Mouse (Mus musculus) neural tube, embryonic 12.5 days (tissue): Measurements from ENCODE around the gene Hectd2. TPM values are rescaled to one million over a fixed set of nuclear protein-coding genes. Genes with fewer than 3 reads are reported as not detected.

ENCODE experiments used
- ATAC-seq: fragments of 200-750 bp; cut with Nextera tagmentation; 2 replicates; pipeline ENCODE4 v1.8.0; 2017; ENCODE audit warnings: low read depth, mild to moderate bottlenecking, moderate TSS enrichment, moderate library complexity; ENCODE audit not compliant: low FRiP score
- H3K27ac ChIP-seq: fragments of 300-500 bp; sonication (generic); 2 replicates; pipeline ENCODE4 v1.5.1; 2016
- H3K27me3 ChIP-seq: fragments of 300-500 bp; sonication (generic); replicated peaks from 2 replicates; pipeline ENCODE4 v1.6.1; 2016; ENCODE audit warnings: mild to moderate bottlenecking
- H3K36me3 ChIP-seq: fragments of 300-500 bp; sonication (generic); 2 replicates; pipeline ENCODE4 v1.6.1; 2016; ENCODE audit warnings: mild to moderate bottlenecking
- H3K4me1 ChIP-seq: fragments of 300-500 bp; sonication (generic); 2 replicates; pipeline ENCODE4 v1.6.1; 2016
- H3K4me2 ChIP-seq: fragments of 300-500 bp; sonication (generic); replicated peaks from 2 replicates; pipeline ENCODE4 v1.6.1; 2016; ENCODE audit warnings: mild to moderate bottlenecking
- H3K4me3 ChIP-seq: fragments of 300-500 bp; sonication (generic); 2 replicates; pipeline ENCODE4 v1.5.1; 2016
- H3K9ac ChIP-seq: fragments of 300-500 bp; sonication (generic); 2 replicates; pipeline ENCODE4 v1.6.1; 2016; ENCODE audit warnings: mild to moderate bottlenecking
- H3K9me3 ChIP-seq: fragments of 300-500 bp; sonication (generic); 2 replicates; pipeline ENCODE4 v1.6.1; 2016; ENCODE audit warnings: mild to moderate bottlenecking
- WGBS: fragments of 180-500 bp; shearing (Covaris S2); methylation state at CpG from one replicate; pipeline ENCODE4 v1.1.7; 2016; 5-methylcytosine and 5-hydroxymethylcytosine counted together
- polyA plus RNA-seq: library from polyadenylated mRNA; unstranded; fragments of >200 nt; fragmentation: Nextera tagmentation; extraction: Ambion mirVana; gene quantifications from 2 replicates; pipeline ENCODE4 v1.2.1, GENCODE M21; 2016

The Hectd2 gene
- polyA plus RNA-seq, 1 experiment from 2014 or later: 7.1 TPM

DNA sequence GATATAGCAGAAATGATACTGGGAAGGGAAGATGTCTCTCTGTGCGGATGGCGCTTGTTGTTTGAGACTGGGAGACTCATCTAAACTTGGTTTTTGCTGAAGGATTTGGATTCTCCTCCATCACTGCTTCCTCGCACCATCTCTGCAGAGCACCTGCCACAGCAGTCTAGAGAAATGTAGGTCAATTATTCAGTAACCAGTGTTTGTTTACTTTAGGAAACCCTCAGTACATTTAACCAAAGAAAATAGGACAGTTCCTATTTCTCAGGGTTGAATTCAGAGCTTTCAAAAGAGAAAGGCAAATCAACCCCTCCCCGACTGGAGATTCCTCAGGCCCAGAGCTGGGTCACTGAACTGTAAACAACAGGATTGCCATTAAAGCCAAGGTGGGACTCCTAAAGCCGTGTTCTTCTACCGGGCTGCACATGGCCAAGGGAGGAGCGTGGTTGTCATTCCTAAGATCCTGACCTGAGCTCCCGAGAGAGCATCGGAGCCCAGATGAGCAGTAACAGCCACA is 75.0 kb downstream of the Hectd2 start:
- no peak overlapping the region for H3K4me2 ChIP-seq
- H3K4me3 ChIP-seq: no peak overlapping the region
- H3K27me3 ChIP-seq: no peaks in the 10 kb centered on the region
- no peaks in the 10 kb centered on the region for H3K36me3 ChIP-seq
- no peak overlapping the region for H3K9ac ChIP-seq
- H3K27ac ChIP-seq: no peak overlapping the region
- WGBS: 84% methylated on average over 9 of the region's 9 CpGs
- no peaks in the 10 kb centered on the region for H3K9me3 ChIP-seq
- no peak for ATAC-seq
- H3K4me1 ChIP-seq: no peaks in the 10 kb centered on the region

DNA sequence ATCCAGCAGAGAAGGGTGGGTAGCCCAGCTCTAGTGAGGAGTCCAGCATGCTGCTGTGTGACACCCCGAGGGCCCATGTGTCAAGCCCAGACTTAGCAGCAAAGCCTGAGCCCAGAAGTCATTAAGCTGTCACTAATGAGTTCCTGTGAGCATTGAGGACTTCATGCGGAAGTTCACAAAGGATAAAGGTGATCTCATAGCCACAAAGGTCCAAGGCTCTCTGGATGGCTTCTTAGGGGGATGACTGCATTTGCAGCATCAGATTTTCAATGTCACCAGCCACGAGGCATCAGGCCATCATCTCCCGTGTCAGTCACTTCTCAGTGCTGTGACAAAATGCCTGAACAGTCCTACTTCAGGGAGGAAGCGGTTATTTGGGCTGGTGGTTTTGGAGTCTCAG is 75.9 kb downstream of the Hectd2 start:
- Histone ChIP-seq H3K4me3 (no peak overlapping the region), H3K4me1 (no peaks in the 10 kb centered on the region), H3K36me3 (no peaks in the 10 kb centered on the region), H3K9me3 (no peaks in the 10 kb centered on the region), H3K4me2 (no peak overlapping the region), H3K27me3 (no peaks in the 10 kb centered on the region), H3K9ac (no peak overlapping the region), H3K27ac (no peak overlapping the region)
- no peak for ATAC-seq
- WGBS: 88% methylated on average over 5 of the region's 5 CpGs

GRCm38 (mm10) chr19:36634771-36635170 is 80.3 kb downstream of the Hectd2 start:
- ATAC-seq: no peak
- Histone ChIP-seq H3K27me3 (no peaks in the 10 kb centered on the region), H3K36me3 (no peaks in the 10 kb centered on the region), H3K27ac (no peak overlapping the region), H3K9ac (no peak overlapping the region), H3K4me3 (no peak overlapping the region), H3K4me2 (no peak overlapping the region), H3K4me1 (no peaks in the 10 kb centered on the region), H3K9me3 (no peaks in the 10 kb centered on the region)
- WGBS: 86% methylated on average over 7 of the region's 7 CpGs

- Histone ChIP-seq H3K9ac (no peak overlapping the region), H3K27me3 (no peaks in the 10 kb centered on the region), H3K27ac (no peak overlapping the region), H3K4me2 (no peak overlapping the region), H3K4me1 (no peaks in the 10 kb centered on the region), H3K4me3 (no peak overlapping the region), H3K9me3 (peaks cover 4% of the 10 kb centered on the region; the same call in 1 of the 2 replicates), H3K36me3 (no peaks in the 10 kb centered on the region)
- ATAC-seq: no peak
- 85% methylated on average over 3 of the region's 3 CpGs for WGBS
These were observed 82.8 kb downstream of the Hectd2 start for GRCm38 (mm10) chr19:36637223-36637622.

DNA sequence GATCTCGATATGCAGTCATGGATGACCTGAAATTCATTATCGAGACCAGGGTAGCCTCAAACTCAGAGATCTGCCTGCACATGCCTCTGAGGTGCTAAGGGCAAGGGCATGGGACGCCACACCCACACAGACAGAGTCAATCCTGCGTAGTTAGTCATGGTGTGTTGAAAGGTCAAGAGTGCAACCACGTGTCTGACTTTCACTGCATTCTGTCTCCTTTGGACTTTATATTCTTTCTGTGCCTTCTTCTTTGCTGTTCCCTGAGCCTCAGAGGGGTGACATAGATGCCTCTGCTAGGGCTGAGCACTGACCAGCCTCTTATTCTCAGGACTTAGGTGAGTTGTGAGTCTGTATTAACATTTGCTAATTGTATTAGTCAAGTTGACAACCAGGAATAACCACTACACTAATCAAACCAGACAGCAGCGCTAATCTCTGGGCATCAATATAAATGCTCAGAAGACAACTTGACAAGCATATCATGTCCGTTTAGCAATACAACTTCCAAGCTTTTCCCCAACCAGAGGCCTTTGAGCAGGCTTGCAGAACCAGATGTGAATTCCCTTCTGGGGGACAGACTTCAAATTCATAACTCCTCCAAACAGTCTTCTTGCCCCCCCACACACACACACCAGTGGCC is 83.6 kb downstream of the Hectd2 start:
- Histone ChIP-seq H3K36me3 (no peaks in the 10 kb centered on the region), H3K4me2 (no peak overlapping the region), H3K4me3 (no peak overlapping the region), H3K27me3 (no peaks in the 10 kb centered on the region), H3K4me1 (no peaks in the 10 kb centered on the region), H3K9me3 (peaks cover 9% of the 10 kb centered on the region; the same call in 1 of the 2 replicates), H3K9ac (no peak overlapping the region), H3K27ac (no peak overlapping the region)
- no peak for ATAC-seq
- WGBS: 72% methylated on average over 7 of the region's 7 CpGs

- Histone ChIP-seq H3K4me3 (no peak overlapping the region), H3K4me1 (no peaks in the 10 kb centered on the region), H3K27ac (no peak overlapping the region), H3K36me3 (no peaks in the 10 kb centered on the region), H3K27me3 (no peaks in the 10 kb centered on the region), H3K4me2 (no peak overlapping the region), H3K9ac (no peak overlapping the region), H3K9me3 (peaks cover 9% of the 10 kb centered on the region; the same call in 1 of the 2 replicates)
- 87% methylated on average over 9 of the region's 9 CpGs for WGBS
- no peak for ATAC-seq
These were observed 84.6 kb downstream of the Hectd2 start for GRCm38 (mm10) chr19:36639072-36639471.

GRCm38 (mm10) chr19:36641128-36641527 is 86.7 kb downstream of the Hectd2 start:
- no peak overlapping the region for H3K4me3 ChIP-seq
- no peaks in the 10 kb centered on the region for H3K27me3 ChIP-seq
- peaks cover 9% of the 10 kb centered on the region; the same call in 1 of the 2 replicates for H3K9me3 ChIP-seq
- H3K27ac ChIP-seq: no peak overlapping the region
- ATAC-seq: no peak
- H3K36me3 ChIP-seq: no peaks in the 10 kb centered on the region
- H3K4me1 ChIP-seq: no peaks in the 10 kb centered on the region
- WGBS: 88% methylated on average over 3 of the region's 3 CpGs
- no peak overlapping the region for H3K9ac ChIP-seq
- no peak overlapping the region for H3K4me2 ChIP-seq

DNA sequence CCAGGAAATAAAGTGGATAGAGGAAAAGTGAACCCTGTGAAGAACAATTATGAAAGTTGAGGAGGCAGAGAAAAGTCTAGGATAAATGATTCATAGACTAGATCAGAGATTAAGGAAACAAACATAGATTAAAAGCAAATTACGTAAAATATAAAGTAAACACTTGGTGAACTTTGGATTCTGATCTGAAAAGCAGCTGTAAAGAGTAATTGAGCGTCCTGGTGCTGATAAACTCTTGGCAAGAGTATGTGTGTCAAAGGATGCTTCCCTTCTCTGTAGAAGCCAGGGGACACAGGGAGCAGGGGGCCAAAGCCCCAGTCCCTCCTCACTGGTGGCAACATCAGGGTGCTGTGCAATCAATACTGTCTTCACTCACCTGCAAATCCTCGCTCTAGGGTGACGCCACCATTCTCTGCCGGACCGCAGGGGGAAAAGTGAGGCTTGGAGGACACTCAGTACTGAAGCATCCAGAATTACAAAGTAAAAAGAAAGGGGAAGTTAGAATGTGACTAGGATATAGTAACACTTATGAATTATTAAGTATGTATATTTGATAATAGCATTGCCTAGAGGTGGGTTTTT is 91.0 kb downstream of the Hectd2 start:
- ATAC-seq: no peak
- Histone ChIP-seq H3K27ac (no peak overlapping the region), H3K4me2 (no peak overlapping the region), H3K9me3 (peaks cover 9% of the 10 kb centered on the region; the same call in 1 of the 2 replicates), H3K27me3 (no peaks in the 10 kb centered on the region), H3K4me3 (no peak overlapping the region), H3K4me1 (no peaks in the 10 kb centered on the region), H3K9ac (no peak overlapping the region), H3K36me3 (no peaks in the 10 kb centered on the region)
- WGBS: 93% methylated on average over 6 of the region's 6 CpGs

DNA sequence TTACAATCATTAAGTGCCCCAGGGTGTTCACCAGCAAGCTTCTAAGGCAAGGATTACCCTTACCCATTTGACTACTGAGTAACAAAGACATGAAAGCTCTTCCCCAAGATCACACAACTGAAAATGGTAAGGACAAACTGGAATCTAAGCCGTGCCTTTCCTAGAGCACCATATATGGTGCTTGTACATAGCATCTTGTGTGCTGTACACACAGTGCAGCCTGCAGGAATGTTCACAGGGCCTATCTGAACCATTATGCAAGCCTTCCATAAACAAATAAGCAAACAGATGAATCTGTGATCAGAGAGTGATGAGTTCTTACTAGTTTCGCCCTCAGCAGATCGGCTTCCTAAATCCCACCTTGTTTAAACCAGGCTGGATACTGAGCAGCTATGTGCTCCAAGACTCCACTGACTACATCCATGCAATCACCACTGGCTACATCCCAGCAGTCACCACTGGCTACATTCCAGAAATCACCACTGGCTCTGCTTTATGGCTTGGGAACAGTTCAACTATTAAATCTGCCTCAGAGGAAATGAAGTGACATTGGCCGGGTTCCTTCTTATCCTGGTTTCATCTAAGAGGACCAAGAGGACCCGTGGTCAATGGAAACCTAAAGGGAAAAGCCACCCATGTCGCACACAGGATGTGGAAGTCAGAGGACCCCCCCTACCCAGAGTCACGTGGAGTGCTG is 91.8 kb downstream of the Hectd2 start:
- no peak overlapping the region for H3K9ac ChIP-seq
- peaks cover 9% of the 10 kb centered on the region; the same call in 1 of the 2 replicates for H3K9me3 ChIP-seq
- no peaks in the 10 kb centered on the region for H3K4me1 ChIP-seq
- no peak for ATAC-seq
- H3K4me3 ChIP-seq: no peak overlapping the region
- no peak overlapping the region for H3K27ac ChIP-seq
- H3K4me2 ChIP-seq: no peak overlapping the region
- H3K27me3 ChIP-seq: no peaks in the 10 kb centered on the region
- no peaks in the 10 kb centered on the region for H3K36me3 ChIP-seq
- 90% methylated on average over 7 of the region's 7 CpGs for WGBS

DNA sequence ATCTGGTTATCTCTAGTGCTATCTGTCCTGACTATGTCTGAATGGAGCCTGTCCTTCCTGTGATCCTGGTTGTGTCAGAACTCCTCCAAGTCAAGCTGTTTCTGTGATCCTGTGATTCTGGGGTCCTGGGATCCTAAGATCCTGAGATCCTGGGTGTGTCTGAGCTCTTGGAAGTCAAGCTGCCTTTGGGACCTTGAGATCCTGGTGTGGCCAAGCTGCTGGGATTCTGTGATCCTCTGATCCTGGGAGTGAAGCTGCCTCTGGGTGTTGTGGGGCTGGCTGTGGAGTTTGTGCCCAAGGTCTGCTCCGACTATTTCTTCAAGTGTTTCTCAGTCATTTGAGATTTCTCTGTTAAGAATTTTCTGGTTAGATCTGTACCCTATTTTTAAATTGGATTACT is 98.2 kb downstream of the Hectd2 start:
- Histone ChIP-seq H3K4me1 (no peaks in the 10 kb centered on the region), H3K4me2 (no peak overlapping the region), H3K4me3 (no peak overlapping the region), H3K36me3 (no peaks in the 10 kb centered on the region), H3K9ac (no peak overlapping the region), H3K27ac (no peak overlapping the region), H3K9me3 (no peaks in the 10 kb centered on the region), H3K27me3 (no peaks in the 10 kb centered on the region)
- 81% methylated on average over 1 of the region's 1 CpGs for WGBS
- ATAC-seq: no peak

DNA sequence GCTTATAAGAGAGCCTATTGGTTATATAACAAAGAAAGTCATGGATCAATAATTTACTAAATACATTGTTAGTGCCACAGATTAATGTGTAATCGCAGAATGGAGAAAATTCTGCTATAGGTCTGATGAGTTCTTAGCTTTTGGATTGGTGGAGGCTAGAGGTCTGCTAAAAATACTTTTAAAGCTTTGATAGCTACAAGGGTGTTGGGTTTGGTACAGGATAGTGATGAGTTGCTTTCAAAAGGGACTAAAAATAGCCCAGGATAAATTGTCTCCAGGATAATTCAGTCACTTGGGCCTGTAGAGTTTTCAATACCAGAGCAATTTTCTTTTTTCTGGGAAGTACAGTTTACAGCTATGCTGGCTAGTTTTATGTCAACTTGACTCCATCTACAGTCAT is 108.3 kb downstream of the Hectd2 start:
- Histone ChIP-seq H3K4me1 (no peaks in the 10 kb centered on the region), H3K27me3 (no peaks in the 10 kb centered on the region), H3K9ac (no peak overlapping the region), H3K4me3 (no peak overlapping the region), H3K4me2 (no peak overlapping the region), H3K36me3 (no peaks in the 10 kb centered on the region), H3K9me3 (no peaks in the 10 kb centered on the region), H3K27ac (no peak overlapping the region)
- WGBS: 94% methylated on average over 1 of the region's 1 CpGs
- ATAC-seq: no peak

GRCm38 (mm10) chr19:36663918-36664317 is 109.5 kb downstream of the Hectd2 start:
- no peak for ATAC-seq
- Histone ChIP-seq H3K27me3 (no peaks in the 10 kb centered on the region), H3K4me2 (no peak overlapping the region), H3K9ac (no peak overlapping the region), H3K36me3 (no peaks in the 10 kb centered on the region), H3K9me3 (no peaks in the 10 kb centered on the region), H3K4me3 (no peak overlapping the region), H3K4me1 (no peaks in the 10 kb centered on the region), H3K27ac (no peak overlapping the region)
- 87% methylated on average over 2 of the region's 2 CpGs for WGBS
